Mouse (Mus musculus) heart, adult 9 months (tissue): ENCODE data around the gene Sfmbt1.

ENCODE experiments used
- DNase-seq, 2 experiments: peaks; one replicate each; pipeline ENCODE4 v3.0.0; 2022; ENCODE audit warnings: low spot score in 2 of 2

Gene Sfmbt1

GRCm38 (mm10) chr14:30714799-30715617, at the start of gene Sfmbt1:
Gene Sfmbt1 (plus strand): TSS chr14:30714849.
- DNase-seq, result peak in 1 of 2 experiments; percentile 10

GRCm38 (mm10) chr14:30666061-30666460, 48.6 kb upstream of the Sfmbt1 start:
- DNase-seq, result peak; percentile 41 to 47

GRCm38 (mm10) chr14:30666604-30667003, 48.0 kb upstream of the Sfmbt1 start:
- DNase-seq, result no peak

GRCm38 (mm10) chr14:30670161-30670560, 44.5 kb upstream of the Sfmbt1 start:
- no peak for DNase-seq

- DNase-seq, result no peak
Measured at GRCm38 (mm10) chr14:30671095-30671985, 43.3 kb upstream of the Sfmbt1 start.

- DNase-seq, result peak; percentile 74 to 84
Measured at GRCm38 (mm10) chr14:30671986-30672312, 42.7 kb upstream of the Sfmbt1 start.

GRCm38 (mm10) chr14:30674947-30675346, 39.7 kb upstream of the Sfmbt1 start:
- no peak for DNase-seq

- no peak for DNase-seq
Measured at GRCm38 (mm10) chr14:30682131-30682530, 32.5 kb upstream of the Sfmbt1 start.

GRCm38 (mm10) chr14:30690685-30691084, 24.0 kb upstream of the Sfmbt1 start:
- DNase-seq, result no peak

- no peak for DNase-seq
Measured at GRCm38 (mm10) chr14:30692439-30692838, 22.2 kb upstream of the Sfmbt1 start.

GRCm38 (mm10) chr14:30694786-30695185, 19.9 kb upstream of the Sfmbt1 start:
- DNase-seq, result peak; percentile 10 to 28

GRCm38 (mm10) chr14:30695609-30696008, 19.0 kb upstream of the Sfmbt1 start:
- DNase-seq, result peak; percentile 50 to 68

- DNase-seq, result no peak
Measured at GRCm38 (mm10) chr14:30697407-30698052, 17.1 kb upstream of the Sfmbt1 start.

- DNase-seq, result no peak
Measured at GRCm38 (mm10) chr14:30699656-30700055, 15.0 kb upstream of the Sfmbt1 start.

- DNase-seq, result no peak
Measured at GRCm38 (mm10) chr14:30702512-30702911, 12.1 kb upstream of the Sfmbt1 start.

GRCm38 (mm10) chr14:30703079-30703478, 11.6 kb upstream of the Sfmbt1 start:
- no peak for DNase-seq

GRCm38 (mm10) chr14:30704098-30704855, 10.4 kb upstream of the Sfmbt1 start:
- DNase-seq, result no peak

GRCm38 (mm10) chr14:30711892-30712291, 2.8 kb upstream of the Sfmbt1 start:
- no peak for DNase-seq

GRCm38 (mm10) chr14:30713769-30714168, 880 bp upstream of the Sfmbt1 start:
- DNase-seq, result no peak

GRCm38 (mm10) chr14:30715618-30716050, 985 bp downstream of the Sfmbt1 start:
- DNase-seq, result peak; percentile 79 to 83
